Mouse (Mus musculus): Measurements from ENCODE around the gene Ap2m1.

Ap2m1 gene

GRCm38 (mm10) chr16:20528779-20529178 is 6.5 kb upstream of the Ap2m1 start:
- in situ Hi-C loops (cut with MboI, MseI): no loop called here

GRCm38 (mm10) chr16:20529375-20529774 is 5.9 kb upstream of the Ap2m1 start:
- in situ Hi-C loops (cut with MboI, MseI): no loop called here

- in situ Hi-C loops (cut with MboI, MseI): no loop called here
Measured at GRCm38 (mm10) chr16:20530941-20531340, 4.3 kb upstream of the Ap2m1 start.

GRCm38 (mm10) chr16:20534617-20535295 is 522 bp upstream of the Ap2m1 start:
- in situ Hi-C loops (cut with MboI, MseI): no loop called here

GRCm38 (mm10) chr16:20536081-20536665 is 895 bp downstream of the Ap2m1 start:
- in situ Hi-C loops (cut with MboI, MseI): no loop called here

GRCm38 (mm10) chr16:20537071-20537471 is 1.8 kb downstream of the Ap2m1 start:
- in situ Hi-C loops (cut with MboI, MseI): no loop called here

- in situ Hi-C loops (cut with MboI, MseI): no loop called here
Measured at GRCm38 (mm10) chr16:20537601-20538320, 2.5 kb downstream of the Ap2m1 start.

GRCm38 (mm10) chr16:20539649-20540048 is 4.4 kb downstream of the Ap2m1 start:
- in situ Hi-C loops (cut with MboI, MseI): loop anchor here (10.0 kb wide), 1 partner anchor 75 kb away; the partner anchor contains the start of genes Alg3, Eef1akmt4 and Gm49333

GRCm38 (mm10) chr16:20540438-20540837 is 5.2 kb downstream of the Ap2m1 start:
- in situ Hi-C loops (cut with MboI, MseI): loop anchor here (10.0 kb wide), 1 partner anchor 74 kb away; the partner anchor contains the start of genes Alg3, Eef1akmt4 and Gm49333

- in situ Hi-C loops (cut with MboI, MseI): loop anchor here (10.0 kb wide), 1 partner anchor 69 kb away; the partner anchor contains the start of genes Alg3, Eef1akmt4 and Gm49333
Measured at GRCm38 (mm10) chr16:20545696-20546095, 10.4 kb downstream of the Ap2m1 start.

- in situ Hi-C loops (cut with MboI, MseI): loop anchor here (10.0 kb wide), 1 partner anchor 67 kb away; the partner anchor contains the start of genes Alg3, Eef1akmt4 and Gm49333
Measured at GRCm38 (mm10) chr16:20547423-20547822, 12.1 kb downstream of the Ap2m1 start.

GRCm38 (mm10) chr16:20548096-20548948 is 13.0 kb downstream of the Ap2m1 start, which contains the start of gene Abcf3:
Gene Abcf3 (plus strand): TSS chr16:20548577.
- in situ Hi-C loops (cut with MboI, MseI): loop anchor here (10.0 kb wide), 1 partner anchor 66 kb away; the partner anchor contains the start of genes Alg3, Eef1akmt4 and Gm49333

- in situ Hi-C loops (cut with MboI, MseI): loop anchor here (10.0 kb wide), 1 partner anchor 66 kb away; the partner anchor contains the start of genes Alg3, Eef1akmt4 and Gm49333
Measured at GRCm38 (mm10) chr16:20549161-20549560, 13.9 kb downstream of the Ap2m1 start.

GRCm38 (mm10) chr16:20551691-20552090 is 16.4 kb downstream of the Ap2m1 start:
- in situ Hi-C loops (cut with MboI, MseI): no loop called here

GRCm38 (mm10) chr16:20552594-20552993 is 17.3 kb downstream of the Ap2m1 start:
- in situ Hi-C loops (cut with MboI, MseI): no loop called here

- in situ Hi-C loops (cut with MboI, MseI): no loop called here
Measured at GRCm38 (mm10) chr16:20555000-20555399, 19.7 kb downstream of the Ap2m1 start.

- in situ Hi-C loops (cut with MboI, MseI): no loop called here
Measured at GRCm38 (mm10) chr16:20557381-20557780, 22.1 kb downstream of the Ap2m1 start.

GRCm38 (mm10) chr16:20565075-20565474 is 29.8 kb downstream of the Ap2m1 start:
- in situ Hi-C loops (cut with MboI, MseI): loop anchor here (10.0 kb wide), 1 partner anchor 560 kb away; no protein-coding TSS in a partner anchor

GRCm38 (mm10) chr16:20589366-20589938 is 54.2 kb downstream of the Ap2m1 start, which contains the start of gene Vwa5b2:
Gene Vwa5b2 (plus strand): TSS chr16:20589471.
- in situ Hi-C loops (cut with MboI, MseI): no loop called here

GRCm38 (mm10) chr16:20589939-20590679 is 54.8 kb downstream of the Ap2m1 start:
- in situ Hi-C loops (cut with MboI, MseI): no loop called here
